Mouse (Mus musculus) embryonic fibroblast, embryonic 13.5 days (primary cell): ENCODE data around the gene Gpr137.

Source experiments
- CTCF ChIP-seq: IDR thresholded peaks from 2 replicates; pipeline ENCODE4 v1.5.1; 2011; ENCODE audit warnings: mild to moderate bottlenecking, control low read depth, low read length, moderate library complexity, borderline replicate concordance; ENCODE audit not compliant: insufficient read depth
- POLR2A ChIP-seq: IDR thresholded peaks from 2 replicates; pipeline ENCODE4 v1.6.1; 2011; ENCODE audit warnings: low read depth, mild to moderate bottlenecking, control low read depth, low read length, moderate library complexity

DNA sequence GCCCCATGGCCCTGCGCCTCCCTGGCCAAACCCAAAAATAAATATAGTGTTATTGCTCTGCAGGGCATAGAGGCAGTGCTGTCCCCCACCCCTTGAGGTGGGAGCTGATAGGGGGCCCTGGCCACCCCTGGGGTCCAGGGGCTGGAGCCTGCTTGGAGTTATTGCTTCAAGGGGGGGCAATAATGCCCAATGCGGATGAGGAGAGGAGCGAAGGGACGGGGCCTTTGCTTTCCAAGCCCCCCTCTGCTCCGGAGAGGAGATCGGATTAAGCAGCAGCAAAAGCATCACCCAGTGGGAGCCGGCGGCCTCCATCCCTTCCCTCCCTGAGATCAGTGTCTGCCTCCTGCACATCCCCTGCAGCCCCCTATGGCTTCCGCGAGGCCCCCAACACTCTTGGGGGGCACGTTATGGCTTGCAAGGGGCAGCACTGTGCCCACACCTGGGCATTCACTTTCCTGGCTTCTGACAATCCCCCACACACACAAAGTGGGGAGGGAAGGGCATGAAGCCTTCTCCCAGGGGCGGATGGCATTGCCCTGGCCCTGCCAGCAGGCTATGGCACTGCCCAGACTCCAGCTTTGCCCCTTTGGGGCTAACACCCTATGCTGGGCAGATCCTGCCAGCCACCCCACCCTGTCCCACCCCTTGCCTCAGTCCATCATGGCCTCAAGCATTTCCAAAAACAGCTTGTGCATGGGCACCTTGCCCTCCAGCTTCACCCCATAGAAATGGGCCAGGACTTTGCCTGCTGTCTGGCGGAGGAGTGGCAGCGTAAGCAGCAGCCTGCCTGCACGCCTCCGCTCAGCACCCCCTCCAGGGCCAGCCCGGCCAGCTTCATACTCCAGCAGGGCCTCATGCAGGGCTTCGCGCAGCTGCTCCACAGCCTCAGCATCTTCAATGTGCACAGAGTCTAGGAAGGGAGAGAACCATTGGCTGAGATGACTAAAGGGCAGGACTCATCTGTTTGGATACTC is 30.9 kb downstream of the Gpr137 start:
- TF ChIP-seq CTCF: no peak
- TF ChIP-seq POLR2A: no peak
